Mouse (Mus musculus) bone marrow, adult 2 months (tissue): Measurements from ENCODE around the gene Mapk6.

Experiments used
- CTCF ChIP-seq: fragments of 200-500 bp; IDR thresholded peaks from 2 replicates; pipeline ENCODE4 v1.5.1; 2011; ENCODE audit warnings: low read length, control low read depth; ENCODE audit not compliant: control insufficient read depth, insufficient read depth
- POLR2A ChIP-seq: fragments of 200-500 bp; IDR thresholded peaks from 2 replicates; pipeline ENCODE4 v1.6.1; 2011; ENCODE audit warnings: low read depth, mild to moderate bottlenecking, control low read depth, low read length, borderline replicate concordance; ENCODE audit not compliant: control insufficient read depth

- no peak for TF ChIP-seq POLR2A
- TF ChIP-seq CTCF = no peak
These were observed 2.0 kb downstream of the Mapk6 start for GRCm38 (mm10) chr9:75407803-75408202.
